Mouse (Mus musculus): ENCODE measurements around the gene Ngf.

GRCm38 (mm10) chr3:102553935-102554670 lies 84.4 kb downstream of the Ngf start:
- TF ChIP-seq CTCF (IDR thresholded peaks at IDR 0.05; ENCODE audit: low read depth) (no peak), EP300 (IDR thresholded peaks at IDR 0.05; ENCODE audit: low read depth) (no peak)
